Mouse (Mus musculus) c-Kit-positive CD71-positive TER-119-negative erythroid progenitor cells, embryonic 14.5 days (primary cell): ENCODE measurements around the gene Acox1.
A peak's percentile ranks its signal among the peaks of the same experiment; 100 is the strongest.

Experiments
- DNase-seq: peaks from one replicate; pipeline ENCODE4 v3.0.0-alpha.2; 2013; ENCODE audit warnings: low read depth

The Acox1 gene

DNA sequence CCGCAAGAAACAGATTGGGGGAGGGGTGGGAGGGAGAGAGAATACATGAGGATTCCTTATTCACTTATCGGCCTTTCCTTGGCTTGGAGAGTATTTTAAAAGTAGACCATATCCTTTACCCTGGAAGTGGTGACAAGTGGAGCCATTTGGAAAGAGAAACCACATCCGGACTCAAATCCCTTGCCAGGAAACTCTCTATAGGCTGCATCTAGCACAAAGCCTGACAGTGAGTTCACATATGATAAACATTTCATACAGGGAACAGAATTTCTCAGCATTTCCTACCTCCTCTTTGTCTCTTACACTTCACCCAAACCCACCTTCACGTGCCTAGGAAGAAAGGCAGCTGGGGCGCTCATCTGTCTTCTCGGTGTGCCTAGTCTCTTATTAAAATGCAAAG, 31.6 kb downstream of the Acox1 start:
- no peak for DNase-seq

DNA sequence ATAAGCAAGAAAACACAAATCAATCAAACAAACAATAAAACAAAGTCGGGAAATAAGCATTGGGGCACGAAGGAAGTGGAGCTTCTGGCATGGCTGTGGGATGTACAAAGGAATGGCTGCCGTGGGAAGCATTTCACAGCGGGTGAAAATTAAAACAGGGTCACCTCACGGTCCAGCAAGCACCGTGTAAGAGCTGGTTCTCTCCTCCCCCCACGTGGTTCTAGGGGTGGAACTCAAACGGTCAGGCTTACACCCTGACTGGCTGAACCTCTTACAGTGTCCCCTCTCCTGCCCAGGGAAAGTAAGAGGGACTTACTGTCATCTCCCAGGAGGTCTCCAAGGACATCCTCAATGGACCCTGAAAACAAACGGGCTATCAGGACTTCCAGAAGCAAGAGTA, 35.8 kb downstream of the Acox1 start:
- no peak for DNase-seq

GRCm38 (mm10) chr11:116162146-116162545, 36.7 kb downstream of the Acox1 start:
- DNase-seq = no peak

- DNase-seq = no peak
These were observed 37.5 kb downstream of the Acox1 start for GRCm38 (mm10) chr11:116161312-116161711.

DNA sequence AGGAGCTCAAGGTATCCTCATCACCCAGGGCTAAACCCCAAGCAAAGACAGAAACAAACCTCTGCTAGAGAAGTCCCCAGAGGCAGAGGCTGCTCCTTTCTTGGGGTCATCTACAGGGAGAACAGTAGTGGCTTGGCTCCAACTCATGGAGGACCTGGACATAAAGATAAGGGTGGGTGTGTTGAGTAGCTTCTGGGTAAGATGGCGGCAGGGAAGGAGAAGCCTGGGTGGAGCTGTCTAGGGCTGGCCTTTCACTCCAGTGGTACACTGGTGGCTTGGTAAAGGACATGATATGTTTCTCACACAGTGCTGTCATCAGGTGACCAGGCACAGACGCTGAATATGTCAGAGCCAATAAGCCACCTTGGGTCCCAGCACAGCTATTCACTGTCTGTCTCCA, 47.9 kb downstream of the Acox1 start:
- no peak for DNase-seq

GRCm38 (mm10) chr11:116149341-116149740, 49.5 kb downstream of the Acox1 start:
- no peak for DNase-seq

DNA sequence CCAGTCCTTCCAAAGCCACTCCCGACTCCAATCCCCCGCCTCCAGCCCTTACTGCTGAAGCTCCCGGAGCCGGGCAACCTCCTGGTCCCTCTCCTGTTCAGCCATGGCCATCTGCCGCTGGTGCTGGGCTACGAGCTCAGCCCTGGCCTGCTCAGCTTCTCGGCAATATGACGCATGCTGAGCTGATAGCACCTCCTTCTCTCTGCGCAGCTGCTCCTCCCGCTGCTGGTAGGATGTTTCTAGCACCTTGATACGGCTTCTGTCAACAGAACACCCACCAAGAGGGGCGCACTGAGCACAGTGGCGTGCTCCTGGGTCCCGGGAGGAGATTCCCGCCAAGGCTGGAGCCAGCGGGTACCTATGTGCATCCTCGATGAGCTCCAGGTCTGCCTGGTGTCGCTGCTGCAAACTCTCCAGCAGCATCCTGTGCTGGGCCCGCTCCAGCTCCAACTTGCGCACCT, 50.1 kb downstream of the Acox1 start:
- DNase-seq = no peak

- DNase-seq = no peak
These were observed 52.4 kb downstream of the Acox1 start for GRCm38 (mm10) chr11:116146294-116146985.

DNA sequence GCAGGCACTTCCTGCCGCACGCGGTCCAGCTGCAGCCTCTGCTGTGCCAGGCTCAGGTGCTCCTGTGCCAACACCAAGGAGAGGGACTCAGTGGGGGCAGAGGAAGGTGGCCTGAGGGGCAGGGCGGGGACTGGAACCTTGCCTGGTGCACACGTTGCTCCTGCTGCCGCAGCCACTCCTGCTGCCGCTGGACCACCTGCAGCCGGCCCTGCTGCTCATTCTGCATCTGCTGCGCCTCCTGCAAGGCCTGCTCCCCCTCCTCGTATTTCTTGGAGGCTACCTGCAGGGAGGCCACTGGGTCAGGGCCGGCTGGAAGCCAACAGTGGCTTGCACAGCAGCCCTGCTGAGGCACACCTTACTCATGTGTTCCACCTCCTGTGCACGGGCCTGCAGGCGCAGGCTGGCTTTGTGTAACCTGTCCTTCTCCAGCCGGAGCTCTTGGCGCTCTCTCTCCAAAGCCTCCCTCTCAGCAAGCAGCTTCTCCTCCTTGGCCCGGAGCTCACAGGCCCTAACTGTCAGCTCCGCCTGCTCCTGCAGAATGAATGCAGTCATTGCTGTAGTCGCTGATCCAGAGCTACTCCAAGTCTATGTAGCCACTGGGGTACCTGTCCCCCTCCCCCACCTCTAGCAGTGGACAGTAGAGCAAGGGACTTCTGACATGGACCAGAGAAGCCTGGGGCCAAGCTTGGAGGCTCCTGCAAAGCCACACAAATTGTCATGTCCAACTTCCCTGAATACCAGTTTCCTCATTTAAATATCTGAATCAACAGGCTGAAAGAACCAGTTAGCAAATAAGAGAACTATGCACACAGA, 53.2 kb downstream of the Acox1 start:
- DNase-seq = no peak

DNA sequence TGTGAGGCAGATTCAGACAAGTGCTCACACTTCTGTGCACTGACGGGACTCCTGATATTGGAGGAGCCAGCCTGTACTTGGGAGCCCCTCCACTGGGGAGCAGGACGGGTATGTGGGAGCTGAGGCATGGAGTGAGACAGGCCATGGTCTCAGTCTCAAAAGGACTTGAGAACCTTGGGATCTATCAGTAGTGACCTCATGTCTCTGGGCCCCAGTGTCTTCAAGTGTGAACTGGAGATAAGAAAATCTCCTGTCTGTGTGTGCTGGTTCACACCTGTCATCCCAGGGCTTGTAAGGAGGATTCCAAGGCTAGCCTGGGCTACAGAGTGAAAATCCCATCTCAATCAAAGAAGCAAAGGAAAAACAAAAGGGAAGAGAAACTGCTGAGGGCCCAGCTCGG, 55.4 kb downstream of the Acox1 start:
- no peak for DNase-seq

DNA sequence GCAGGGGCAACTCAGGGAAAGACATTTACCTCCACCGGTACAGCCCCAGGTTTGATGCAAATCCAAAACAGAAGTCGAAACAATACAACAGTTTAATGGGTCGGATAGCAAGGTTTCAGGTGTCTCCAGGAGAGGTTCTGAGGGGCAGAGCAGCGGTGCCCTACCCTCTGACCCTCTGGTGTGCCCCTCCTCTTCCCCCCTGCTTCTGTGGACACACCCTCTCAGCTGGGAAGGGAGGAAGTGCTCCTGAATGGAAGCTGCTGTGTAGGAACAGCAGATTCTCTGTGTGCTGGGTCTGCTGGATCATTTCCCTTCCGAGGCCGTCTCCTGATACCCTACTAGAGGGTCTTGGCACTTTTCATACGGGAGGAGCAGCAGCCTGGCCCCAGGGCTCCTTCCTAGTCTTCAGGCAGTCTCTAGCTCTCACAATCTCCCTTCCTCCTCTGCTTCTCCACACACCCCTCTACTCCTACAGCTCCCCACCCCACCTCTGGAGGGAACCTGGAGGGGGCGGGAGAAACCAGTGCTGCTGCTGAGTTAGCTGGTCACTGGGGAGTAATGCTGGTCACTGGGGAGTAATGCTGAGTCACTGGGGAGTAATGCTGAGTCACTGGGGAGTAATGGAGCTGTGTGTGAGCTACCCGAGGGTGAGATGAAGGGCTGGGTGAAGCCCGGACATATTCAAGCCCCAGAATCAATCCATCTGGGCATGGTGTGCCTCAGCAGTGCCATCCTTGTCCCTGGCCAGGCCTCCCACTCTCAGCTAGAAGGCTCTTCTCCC, 56.4 kb downstream of the Acox1 start:
- no peak for DNase-seq

DNA sequence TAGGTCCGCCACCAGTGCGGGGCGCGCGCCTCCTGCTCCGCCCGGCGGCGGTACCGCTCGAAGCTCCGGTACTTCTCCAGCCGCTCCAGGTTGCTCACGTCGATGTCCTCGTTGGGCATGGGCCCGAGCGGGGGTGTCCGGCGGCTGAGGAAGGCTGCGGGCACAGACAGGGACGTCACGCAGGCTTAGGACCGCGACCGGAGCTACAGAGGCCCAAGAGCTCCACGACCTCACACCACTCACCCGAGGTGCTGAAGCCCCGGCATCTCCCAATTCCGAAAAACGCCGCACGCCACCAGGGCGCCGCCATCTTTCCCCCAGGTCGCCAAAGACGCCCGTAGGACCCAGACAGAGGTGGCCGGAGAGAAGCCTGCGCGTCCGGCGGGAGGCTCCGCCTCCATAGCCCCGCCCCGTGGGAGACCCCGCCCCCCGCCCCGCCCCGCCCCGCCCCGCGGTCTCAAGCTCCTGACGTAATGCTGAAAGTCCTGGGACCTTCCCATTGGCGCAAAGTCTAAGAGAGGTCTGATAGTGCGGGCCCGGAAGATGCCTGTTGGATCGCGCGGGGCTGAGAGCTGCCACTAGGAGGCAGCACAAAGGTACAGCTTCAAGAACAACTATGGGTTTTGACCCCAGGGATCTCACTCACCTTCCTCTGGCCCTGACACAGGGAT, 60.2 kb downstream of the Acox1 start, which contains the start of gene Mrpl38:
Gene Mrpl38, minus strand, starts transcription at position 401 of the 671 bp plus-strand sequence.
- DNase-seq = peak; percentile 95

GRCm38 (mm10) chr11:116138096-116138467, 60.8 kb downstream of the Acox1 start:
- no peak for DNase-seq

GRCm38 (mm10) chr11:116134171-116134570, 64.7 kb downstream of the Acox1 start:
- DNase-seq = no peak

GRCm38 (mm10) chr11:116133497-116133896, 65.3 kb downstream of the Acox1 start:
- no peak for DNase-seq

- DNase-seq = no peak
These were observed 66.2 kb downstream of the Acox1 start for GRCm38 (mm10) chr11:116132366-116133333.

DNA sequence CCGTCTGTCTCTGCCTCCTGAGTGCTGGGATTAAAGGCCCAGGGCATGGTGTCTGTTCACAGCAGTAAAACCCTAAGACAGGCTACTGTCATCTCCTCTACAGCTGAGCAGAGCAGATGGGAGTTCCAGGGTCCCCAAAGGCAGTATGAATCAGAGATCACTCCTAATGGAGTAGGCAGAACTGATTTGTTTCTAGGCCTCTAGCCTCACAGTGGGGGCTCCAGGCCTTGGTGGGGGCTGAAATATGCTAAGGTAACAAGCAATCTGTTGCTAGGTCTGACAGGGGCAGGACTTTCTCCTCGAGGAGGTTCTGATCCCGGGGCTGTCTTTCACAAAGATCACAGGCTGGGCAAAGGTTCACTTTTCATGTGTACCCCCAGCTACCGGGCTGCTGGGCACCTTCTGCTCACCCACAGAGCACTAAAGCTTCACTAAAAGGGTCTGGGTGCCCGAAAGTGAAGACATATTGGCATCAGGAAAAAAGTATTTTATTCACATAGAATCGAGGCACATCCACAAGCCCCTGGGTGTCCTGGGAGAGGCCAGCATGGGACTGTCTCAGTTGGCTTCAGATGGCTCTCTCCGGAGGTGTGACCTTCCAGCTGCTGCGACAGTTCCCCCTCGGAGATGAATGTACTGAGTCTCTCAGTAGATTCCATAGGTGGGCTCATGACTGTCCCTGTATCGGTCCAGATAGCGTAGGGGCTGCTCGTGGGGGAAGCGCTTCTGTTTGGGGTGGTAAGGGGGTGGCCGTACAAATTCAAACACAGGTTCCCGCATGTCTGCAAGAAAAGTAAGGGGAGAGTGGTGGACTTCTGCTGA, 67.3 kb downstream of the Acox1 start:
- no peak for DNase-seq

- peak; percentile 78 for DNase-seq
These were observed 68.2 kb downstream of the Acox1 start, which contains the start of gene Trim65 for GRCm38 (mm10) chr11:116130488-116131205. Trim65 (minus strand) TSS chr11:116131128.

DNA sequence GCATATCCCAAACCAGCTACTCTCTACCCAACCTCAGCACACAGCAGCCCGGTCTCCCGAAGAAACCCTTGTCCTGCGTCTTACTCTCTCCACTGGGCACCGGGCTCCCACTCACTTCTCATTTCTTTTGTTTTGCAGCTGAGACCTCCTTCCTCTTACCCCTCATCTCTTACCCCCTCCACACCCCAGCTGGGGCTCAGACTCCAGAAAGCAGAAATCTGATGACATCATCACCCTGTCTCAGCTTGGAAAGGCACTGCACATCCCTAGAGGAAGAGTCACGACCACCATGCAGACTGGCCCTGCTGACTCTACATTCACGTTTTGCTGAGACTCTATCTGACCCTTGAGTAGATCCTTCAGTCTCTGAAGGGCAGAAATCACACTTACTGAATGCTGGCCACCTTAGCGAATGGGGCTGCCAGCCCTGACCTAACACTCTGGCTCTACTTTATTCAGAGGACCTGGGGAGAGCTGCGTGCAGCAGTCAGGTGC, 68.8 kb downstream of the Acox1 start:
- no peak for DNase-seq
